Mouse (Mus musculus): ENCODE data around the gene Mycbp. TPM values are rescaled to one million over a fixed set of nuclear protein-coding genes. Genes with fewer than 3 reads are reported as not detected.
A peak's percentile ranks its signal among the peaks of the same experiment; 100 is the strongest.
"Not testable (repeated sequence)": the region's sequence is repeated elsewhere in the genome, so short reads cannot be mapped to it uniquely, and the experiment has no call there.

Gene Mycbp
- total RNA-seq, 2 experiments from 2014 or later = 37.6 to 50.0 TPM

- DNase-seq = peak; percentile 74 to 79
Observed at GRCm38 (mm10) chr4:123939838-123940237, 35.2 kb downstream of the Mycbp start.

GRCm38 (mm10) chr4:123940878-123941277, 36.2 kb downstream of the Mycbp start:
- not testable (repeated sequence) for DNase-seq

- DNase-seq = no peak
Observed at GRCm38 (mm10) chr4:123946701-123947100, 42.1 kb downstream of the Mycbp start.

GRCm38 (mm10) chr4:123947149-123947548, 42.5 kb downstream of the Mycbp start:
- DNase-seq = peak; percentile 64

- no peak for DNase-seq
Observed at GRCm38 (mm10) chr4:123948901-123949300, 44.3 kb downstream of the Mycbp start.

GRCm38 (mm10) chr4:123949649-123950048, 45.0 kb downstream of the Mycbp start:
- DNase-seq = no peak

GRCm38 (mm10) chr4:123952059-123952458, 47.4 kb downstream of the Mycbp start:
- DNase-seq = no peak

GRCm38 (mm10) chr4:123956703-123957491, 52.3 kb downstream of the Mycbp start:
- peak; percentile 86 to 90 for DNase-seq

- no peak for DNase-seq
Observed at GRCm38 (mm10) chr4:123957492-123957808, 52.8 kb downstream of the Mycbp start.

GRCm38 (mm10) chr4:123957891-123958290, 53.3 kb downstream of the Mycbp start:
- DNase-seq = no peak

- DNase-seq = peak in 1 of 2 experiments; percentile 17
Observed at GRCm38 (mm10) chr4:123960955-123961354, 56.3 kb downstream of the Mycbp start.

Other genes with a start within 250 kb of the Mycbp start
- gene Macf1, start 220.5 kb upstream of the Mycbp start, total RNA-seq (2021) = 100 to 1,000 TPM; 150 to 174 TPM
- gene Ndufs5, start 186.6 kb upstream of the Mycbp start, total RNA-seq (2021) = 100 to 1,000 TPM; 236 to 258 TPM
- 10 to 100 TPM; 62.6 to 74.8 TPM for gene Akirin1, start 154.5 kb upstream of the Mycbp start, total RNA-seq (2021)
- gene Rhbdl2, start 117.0 kb upstream of the Mycbp start, total RNA-seq (2021) = 1 to 10 TPM; 1.1 to 2.7 TPM
- not detected for gene 4933427I04Rik, start 45.2 kb upstream of the Mycbp start, total RNA-seq (2021)
- gene Rragc, start 12.6 kb downstream of the Mycbp start, total RNA-seq (2021) = 10 to 100 TPM; 80.5 to 87.4 TPM
- not detected for gene 4930535I16Rik, start 13.2 kb downstream of the Mycbp start, total RNA-seq (2021)